Mouse (Mus musculus): Measurements from ENCODE around the gene Stam2. TPM values are rescaled to one million over a fixed set of nuclear protein-coding genes. Genes with fewer than 3 reads are reported as not detected.

Gene Stam2
- polyA plus RNA-seq, 1 experiment from 2014 or later: 42.8 TPM

Other genes starting within 250 kb of the Stam2 start
- gene Cacnb4, start 65.5 kb downstream of the Stam2 start, polyA plus RNA-seq (2016; fragmentation: Nextera tagmentation; extraction: Ambion mirVana): 4.1 and 6.1 TPM in 2 replicates
- 13.9 and 14.6 TPM in 2 replicates for gene Fmnl2, start 115.6 kb upstream of the Stam2 start, polyA plus RNA-seq (2016; fragmentation: Nextera tagmentation; extraction: Ambion mirVana)

All from forebrain, embryonic 12.5 days (tissue).